In the genomic region with DNA sequence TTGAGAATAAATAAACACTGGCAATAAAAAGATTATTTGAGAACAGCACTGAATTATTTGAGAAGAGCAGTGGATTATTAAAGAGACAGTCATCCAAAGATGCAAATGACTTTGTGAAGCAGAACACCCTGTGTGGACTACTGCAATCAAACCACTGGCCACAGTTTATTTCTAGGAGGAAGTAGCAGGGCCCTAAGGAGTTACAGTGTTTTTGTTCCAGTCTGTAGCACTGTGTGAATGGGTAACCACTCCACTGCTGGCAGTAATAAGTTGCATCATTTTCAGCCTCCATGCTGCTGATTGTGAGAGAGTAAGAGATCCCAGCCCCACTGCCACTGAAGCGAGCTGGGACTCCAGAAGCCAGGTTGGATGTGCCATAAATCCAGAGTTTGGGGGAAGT, we compare ENCODE assay signal across 18 mouse cellular contexts.
"Had no signal": no experiment of that assay in that cellular context is flagged by ENCODE, and none has a peak within 500 bp of the region (broad histone marks: within the 10 kb centered on the region; RNA-seq: fewer than 3 reads in every experiment).

No protein-coding gene starts in this region.

- H3K27ac ChIP-seq: left cerebral cortex, adult 2 months; liver, embryonic 14.5 days; macrophage; midbrain, embryonic 12.5 days; midbrain, embryonic 15.5 days; neural tube, embryonic 12.5 days; neural tube, embryonic 15.5 days; stomach, embryonic 15.5 days had no signal

- H3K9me3 ChIP-seq: midbrain, embryonic 12.5 days; midbrain, embryonic 15.5 days; neural tube, embryonic 12.5 days; neural tube, embryonic 15.5 days; stomach, embryonic 15.5 days had no signal

- H3K4me3 ChIP-seq: left cerebral cortex, adult 2 months; midbrain, embryonic 12.5 days; midbrain, embryonic 15.5 days; neural tube, embryonic 12.5 days; neural tube, embryonic 15.5 days; stomach, embryonic 15.5 days had no signal

- H3K4me1 ChIP-seq: midbrain, embryonic 12.5 days; midbrain, embryonic 15.5 days; neural tube, embryonic 12.5 days; neural tube, embryonic 15.5 days; stomach, embryonic 15.5 days had no signal

- DNase-seq: kidney, adult 18-20 months; kidney, postnatal 10 days; kidney, postnatal 36 days; layer of hippocampus, postnatal 36 days; liver, postnatal 0 days; lung, embryonic 14.5 days; thymus, postnatal 25 days had no signal

- H3K9ac ChIP-seq: liver, embryonic 14.5 days; liver, postnatal 0 days; lung, embryonic 14.5 days; midbrain, embryonic 12.5 days; midbrain, embryonic 15.5 days; neural tube, embryonic 12.5 days; neural tube, embryonic 15.5 days; stomach, embryonic 15.5 days had no signal

- H3K27me3 ChIP-seq: midbrain, embryonic 12.5 days; midbrain, embryonic 15.5 days; neural tube, embryonic 12.5 days; neural tube, embryonic 15.5 days; stomach, embryonic 15.5 days had no signal

- H3K4me2 ChIP-seq: lung, embryonic 14.5 days; midbrain, embryonic 12.5 days; midbrain, embryonic 15.5 days; neural tube, embryonic 12.5 days; neural tube, embryonic 15.5 days; stomach, embryonic 15.5 days had no signal

- ATAC-seq: inflammation-experienced regulatory T-cells, adult 6 months; intestine, embryonic 16.5 days; liver, postnatal 0 days; lung, postnatal 0 days; midbrain, embryonic 15.5 days had no signal

- H3K36me3 ChIP-seq: midbrain, embryonic 12.5 days; midbrain, embryonic 15.5 days; neural tube, embryonic 12.5 days; neural tube, embryonic 15.5 days; stomach, embryonic 15.5 days had no signal
